Mouse (Mus musculus) hindbrain, embryonic 13.5 days (tissue): Measurements from ENCODE around the gene Eif4b. TPM values are rescaled to one million over a fixed set of nuclear protein-coding genes. Genes with fewer than 3 reads are reported as not detected.
"Not testable (repeated sequence)": the region's sequence is repeated elsewhere in the genome, so short reads cannot be mapped to it uniquely, and the experiment has no call there.

Source experiments
- ATAC-seq: fragments of 200-750 bp; cut with Nextera tagmentation; 2 replicates; pipeline ENCODE4 v1.8.0; 2017; ENCODE audit warnings: moderate TSS enrichment; ENCODE audit not compliant: low FRiP score
- H3K27ac ChIP-seq: fragments of 300-500 bp; sonication (generic); 2 replicates; pipeline ENCODE4 v1.5.1; 2015; ENCODE audit warnings: inconsistent platforms, mild to moderate bottlenecking, moderate library complexity
- H3K27me3 ChIP-seq: fragments of 300-500 bp; sonication (generic); 2 replicates; pipeline ENCODE4 v1.6.1; 2015; ENCODE audit warnings: mild to moderate bottlenecking, inconsistent platforms
- H3K36me3 ChIP-seq: fragments of 300-500 bp; sonication (generic); 2 replicates; pipeline ENCODE4 v1.6.1; 2015; ENCODE audit warnings: mild to moderate bottlenecking, inconsistent platforms
- H3K4me1 ChIP-seq: fragments of 300-500 bp; sonication (generic); replicated peaks from 2 replicates; pipeline ENCODE4 v1.6.1; 2015; ENCODE audit warnings: inconsistent platforms
- H3K4me2 ChIP-seq: fragments of 300-500 bp; sonication (generic); 2 replicates; pipeline ENCODE4 v1.6.1; 2015; ENCODE audit warnings: inconsistent platforms, mild to moderate bottlenecking, moderate library complexity
- H3K4me3 ChIP-seq: fragments of 300-500 bp; sonication (generic); 2 replicates; pipeline ENCODE4 v1.5.1; 2015; ENCODE audit warnings: mild to moderate bottlenecking, inconsistent platforms
- H3K9ac ChIP-seq: fragments of 300-500 bp; sonication (generic); 2 replicates; pipeline ENCODE4 v1.6.1; 2015; ENCODE audit warnings: mild to moderate bottlenecking, inconsistent platforms
- H3K9me3 ChIP-seq: fragments of 300-500 bp; sonication (generic); 2 replicates; pipeline ENCODE4 v1.6.1; 2016; ENCODE audit warnings: inconsistent platforms
- WGBS: fragments of 180-500 bp; shearing (Covaris S2); methylation state at CpG from one replicate; pipeline ENCODE4 v1.1.7; 2015; 5-methylcytosine and 5-hydroxymethylcytosine counted together
- polyA plus RNA-seq: library from polyadenylated mRNA; unstranded; fragments of >200 nt; fragmentation: Nextera tagmentation; extraction: Ambion mirVana; gene quantifications from 2 replicates; pipeline ENCODE4 v1.2.1, GENCODE M21; 2015

The Eif4b gene
- polyA plus RNA-seq, 1 experiment from 2014 or later = 82.3 TPM

GRCm38 (mm10) chr15:102051920-102052683 lies 21.5 kb upstream of the Eif4b start:
- Histone ChIP-seq H3K4me3 (peak overlapping the region; percentile 54), H3K4me1 (peaks cover 7% of the 10 kb centered on the region; the same call in 1 of the 2 replicates), H3K9ac (peak overlapping the region; percentile 78), H3K36me3 (no peaks in the 10 kb centered on the region), H3K27me3 (no peaks in the 10 kb centered on the region), H3K27ac (peak overlapping the region; percentile 82), H3K9me3 (no peaks in the 10 kb centered on the region), H3K4me2 (peak overlapping the region; percentile 75)
- WGBS = under 1% methylated on average over 27 of the region's 33 CpGs
- ATAC-seq = peak; percentile 91

- no peak overlapping the region for H3K27ac ChIP-seq
- H3K9ac ChIP-seq = no peak overlapping the region
- 92% methylated on average over 15 of the region's 15 CpGs for WGBS
- peaks cover 4% of the 10 kb centered on the region; the same call in 1 of the 2 replicates for H3K4me1 ChIP-seq
- H3K9me3 ChIP-seq = no peaks in the 10 kb centered on the region
- H3K4me3 ChIP-seq = no peak overlapping the region
- H3K36me3 ChIP-seq = no peaks in the 10 kb centered on the region
- H3K4me2 ChIP-seq = no peak overlapping the region
- no peak for ATAC-seq
- H3K27me3 ChIP-seq = no peaks in the 10 kb centered on the region
These were observed 16.9 kb upstream of the Eif4b start for GRCm38 (mm10) chr15:102056495-102057174.

- Histone ChIP-seq H3K27me3 (peaks cover 39% of the 10 kb centered on the region), H3K27ac (no peak overlapping the region), H3K4me3 (no peak overlapping the region), H3K4me2 (no peak overlapping the region), H3K4me1 (0 out of 2 replicates have a peak, but pooled peaks cover 2% of the 10 kb centered on the region), H3K9ac (no peak overlapping the region), H3K36me3 (no peaks in the 10 kb centered on the region), H3K9me3 (no peaks in the 10 kb centered on the region)
- ATAC-seq = peak; percentile 82
- WGBS = 6% methylated on average over 20 of the region's 20 CpGs
These were observed 7.8 kb upstream of the Eif4b start for GRCm38 (mm10) chr15:102065661-102066325.

- Histone ChIP-seq H3K4me1 (peaks cover 18% of the 10 kb centered on the region), H3K27me3 (peaks cover 39% of the 10 kb centered on the region), H3K9ac (no peak overlapping the region), H3K9me3 (no peaks in the 10 kb centered on the region), H3K27ac (no peak overlapping the region), H3K36me3 (no peaks in the 10 kb centered on the region), H3K4me2 (no peak overlapping the region), H3K4me3 (no peak overlapping the region)
- WGBS = 71% methylated on average over 13 of the region's 13 CpGs
- no peak for ATAC-seq
These were observed 2.8 kb upstream of the Eif4b start for GRCm38 (mm10) chr15:102070476-102071467.

- peak overlapping the region; percentile 93; the same call in 1 of the 2 replicates for H3K9ac ChIP-seq
- peaks cover 24% of the 10 kb centered on the region for H3K4me1 ChIP-seq
- peak overlapping the region; percentile 98 for H3K27ac ChIP-seq
- H3K4me3 ChIP-seq = peak overlapping the region; percentile 90
- WGBS = 17% methylated on average over 6 of the region's 6 CpGs
- no peaks in the 10 kb centered on the region for H3K36me3 ChIP-seq
- H3K27me3 ChIP-seq = peaks cover 19% of the 10 kb centered on the region
- H3K4me2 ChIP-seq = peak overlapping the region; percentile 53
- ATAC-seq = peak; percentile 45
- no peaks in the 10 kb centered on the region for H3K9me3 ChIP-seq
These were observed 512 bp upstream of the Eif4b start for GRCm38 (mm10) chr15:102072963-102073558.

- Histone ChIP-seq H3K9me3 (no peaks in the 10 kb centered on the region), H3K27ac (peak overlapping the region; percentile 98), H3K4me1 (peaks cover 24% of the 10 kb centered on the region), H3K4me2 (peak overlapping the region; percentile 92), H3K4me3 (peak overlapping the region; percentile 90), H3K9ac (peak overlapping the region; percentile 93), H3K27me3 (peaks cover 12% of the 10 kb centered on the region), H3K36me3 (no peaks in the 10 kb centered on the region)
- under 1% methylated on average over 57 of the region's 57 CpGs for WGBS
- ATAC-seq = peak; percentile 70
These were observed 628 bp downstream of the Eif4b start for GRCm38 (mm10) chr15:102074070-102074731.

GRCm38 (mm10) chr15:102074876-102075585 lies 1.5 kb downstream of the Eif4b start:
- H3K9me3 ChIP-seq = no peaks in the 10 kb centered on the region
- H3K4me1 ChIP-seq = peaks cover 24% of the 10 kb centered on the region
- peak overlapping the region; percentile 90 for H3K4me3 ChIP-seq
- peak overlapping the region; percentile 98; the same call in 1 of the 2 replicates for H3K27ac ChIP-seq
- H3K36me3 ChIP-seq = no peaks in the 10 kb centered on the region
- no peak for ATAC-seq
- peak overlapping the region; percentile 92 for H3K4me2 ChIP-seq
- H3K27me3 ChIP-seq = peaks cover 9% of the 10 kb centered on the region; the same call in 1 of the 2 replicates
- peak overlapping the region; percentile 93 for H3K9ac ChIP-seq
- 22% methylated on average over 11 of the region's 11 CpGs for WGBS

GRCm38 (mm10) chr15:102077111-102077677 lies 3.6 kb downstream of the Eif4b start:
- H3K27me3 ChIP-seq = no peaks in the 10 kb centered on the region
- no peak overlapping the region for H3K27ac ChIP-seq
- H3K4me1 ChIP-seq = peaks cover 28% of the 10 kb centered on the region
- no peak overlapping the region for H3K9ac ChIP-seq
- WGBS = 95% methylated on average over 2 of the region's 2 CpGs
- H3K4me3 ChIP-seq = no peak overlapping the region
- ATAC-seq = no peak
- no peaks in the 10 kb centered on the region for H3K9me3 ChIP-seq
- H3K36me3 ChIP-seq = peaks cover 4% of the 10 kb centered on the region
- no peak overlapping the region for H3K4me2 ChIP-seq

- Histone ChIP-seq H3K27me3 (no peaks in the 10 kb centered on the region), H3K4me2 (no peak overlapping the region), H3K4me1 (peaks cover 25% of the 10 kb centered on the region), H3K36me3 (peaks cover 24% of the 10 kb centered on the region), H3K4me3 (no peak overlapping the region), H3K9ac (no peak overlapping the region), H3K27ac (no peak overlapping the region), H3K9me3 (no peaks in the 10 kb centered on the region)
- ATAC-seq = no peak
- WGBS = 82% methylated on average over 4 of the region's 4 CpGs
These were observed 5.6 kb downstream of the Eif4b start for GRCm38 (mm10) chr15:102079221-102079620.

- 83% methylated on average over 8 of the region's 8 CpGs for WGBS
- peaks cover 31% of the 10 kb centered on the region for H3K36me3 ChIP-seq
- H3K9ac ChIP-seq, H3K4me3 ChIP-seq, H3K9me3 ChIP-seq, ATAC-seq, H3K4me2 ChIP-seq, H3K27me3 ChIP-seq, H3K27ac ChIP-seq: not testable (repeated sequence)
- H3K4me1 ChIP-seq = peaks cover 19% of the 10 kb centered on the region
These were observed 6.4 kb downstream of the Eif4b start for GRCm38 (mm10) chr15:102079924-102080323.
